Mouse (Mus musculus): ENCODE measurements around the gene Fibcd1. TPM values are rescaled to one million over a fixed set of nuclear protein-coding genes. Genes with fewer than 3 reads are reported as not detected.

Gene Fibcd1
- 3.8 and 4.3 TPM in 2 replicates for polyA plus RNA-seq (2014; fragmentation: Nextera tagmentation; extraction: Ambion mirVana)

DNA sequence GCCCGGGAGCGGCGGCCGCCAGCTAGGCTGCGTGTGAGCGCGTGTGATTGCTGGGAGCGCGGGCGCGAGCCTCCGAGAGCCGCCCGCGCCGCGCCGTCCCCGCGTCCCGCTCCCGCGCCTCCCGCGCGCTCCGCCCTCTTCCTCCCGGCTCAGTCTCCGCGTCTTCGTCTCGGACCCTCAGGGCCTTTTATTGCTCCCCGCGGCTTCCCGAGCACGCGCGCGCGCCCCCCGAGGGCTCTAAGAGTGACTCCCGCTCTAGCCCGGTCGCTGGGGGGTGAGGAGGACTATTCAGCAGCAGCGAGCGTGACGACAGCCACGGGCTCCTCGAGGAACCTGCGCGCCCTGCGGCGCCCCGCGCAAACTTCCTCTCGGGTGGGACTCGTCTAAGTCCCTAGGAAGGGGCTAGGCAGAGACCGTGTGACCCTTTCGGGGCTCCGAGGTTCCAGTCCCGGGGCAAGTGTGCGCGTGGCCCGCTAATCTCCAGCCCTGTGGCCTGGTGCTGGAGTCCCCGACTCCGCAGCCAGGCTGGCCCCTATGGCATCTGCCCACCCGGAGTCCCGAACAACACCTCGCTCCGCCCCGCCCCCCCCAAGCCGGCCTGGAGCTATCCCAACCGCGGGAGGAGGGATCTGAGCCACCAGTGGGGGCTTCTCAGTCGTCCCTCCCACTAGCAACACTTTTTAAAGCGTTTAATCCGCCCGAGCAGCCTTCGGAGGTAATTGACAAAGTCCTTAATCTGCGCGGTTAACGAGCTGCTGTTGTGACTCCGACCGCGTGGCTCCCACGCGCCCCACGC, at the start of gene Fibcd1:
TSS of gene Fibcd1 (minus strand) at position 110 of the 796 bp plus-strand sequence.
- H3K4me3 ChIP-seq (ENCODE audit: low read depth, low read length) = peak within 1 kb of the TSS; percentile 48
- H3K4me2 ChIP-seq (ENCODE audit: low read depth, low read length) = peak within 1 kb of the TSS; percentile 89
- peaks cover 25% of the 10 kb centered on the region for H3K4me1 ChIP-seq (ENCODE audit: control insufficient read depth, insufficient read depth, low read length)
- H3K9ac ChIP-seq (replicated peaks; ENCODE audit: low read depth, low read length) = peak within 1 kb of the TSS; percentile 51
- no peak within 1 kb of the TSS for H3K27ac ChIP-seq (ENCODE audit: low read depth, low read length)
- no peaks in the 10 kb centered on the region for H3K36me3 ChIP-seq (ENCODE audit: control insufficient read depth, insufficient read depth, low read length)
- ATAC-seq (ENCODE audit: low read depth) = peak; percentile 26; the same call in 1 of the 2 replicates
- WGBS = under 1% methylated on average over 77 of the region's 88 CpGs
- H3K9me3 ChIP-seq (ENCODE audit: control insufficient read depth, low read length) = no peaks in the 10 kb centered on the region
- peaks cover 24% of the 10 kb centered on the region for H3K27me3 ChIP-seq (ENCODE audit: control insufficient read depth, insufficient read depth, low read length)

DNA sequence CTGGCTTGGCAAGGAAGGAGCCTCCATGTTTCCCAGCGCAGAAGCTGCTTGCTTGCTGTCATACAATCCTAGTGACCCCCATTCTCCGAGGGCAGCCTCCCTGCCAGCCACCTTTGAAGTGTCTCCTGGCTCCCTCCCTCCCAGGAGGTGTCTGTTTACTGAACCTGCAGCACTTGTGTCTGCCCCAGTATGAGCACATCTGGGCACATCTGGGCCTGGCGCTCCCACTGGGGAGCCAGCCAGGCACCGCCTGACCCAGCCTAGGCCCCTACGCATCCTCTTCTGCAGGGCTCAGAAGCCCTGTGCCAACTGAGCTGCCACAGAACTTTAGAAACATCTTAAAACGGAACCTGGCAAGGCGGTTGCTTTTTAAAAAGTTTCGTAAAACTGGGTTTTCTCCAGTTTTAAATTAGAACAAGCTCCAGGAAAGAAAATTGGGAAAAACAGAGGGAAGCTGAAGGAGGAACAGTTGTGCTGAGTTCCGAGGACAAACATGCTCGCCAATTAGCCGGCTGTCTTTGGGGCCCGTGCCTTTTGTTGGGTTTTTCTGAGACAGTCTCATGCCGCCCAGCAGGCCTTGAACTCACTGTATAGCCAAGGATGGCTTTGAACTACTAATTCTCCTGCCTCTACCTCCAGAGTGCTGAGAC, 48.5 kb upstream of the Fibcd1 start:
- WGBS = 49% methylated on average over 13 of the region's 13 CpGs
- Histone ChIP-seq H3K4me3 (ENCODE audit: low read depth, low read length) (no peak overlapping the region), H3K9ac (replicated peaks; ENCODE audit: low read depth, low read length) (no peak overlapping the region), H3K27me3 (ENCODE audit: control insufficient read depth, insufficient read depth, low read length) (no peaks in the 10 kb centered on the region), H3K4me1 (ENCODE audit: control insufficient read depth, insufficient read depth, low read length) (no peaks in the 10 kb centered on the region), H3K4me2 (ENCODE audit: low read depth, low read length) (no peak overlapping the region), H3K27ac (ENCODE audit: low read depth, low read length) (no peak overlapping the region), H3K36me3 (ENCODE audit: control insufficient read depth, insufficient read depth, low read length) (no peaks in the 10 kb centered on the region), H3K9me3 (ENCODE audit: control insufficient read depth, low read length) (no peaks in the 10 kb centered on the region)
- no peak for ATAC-seq (ENCODE audit: low read depth)

DNA sequence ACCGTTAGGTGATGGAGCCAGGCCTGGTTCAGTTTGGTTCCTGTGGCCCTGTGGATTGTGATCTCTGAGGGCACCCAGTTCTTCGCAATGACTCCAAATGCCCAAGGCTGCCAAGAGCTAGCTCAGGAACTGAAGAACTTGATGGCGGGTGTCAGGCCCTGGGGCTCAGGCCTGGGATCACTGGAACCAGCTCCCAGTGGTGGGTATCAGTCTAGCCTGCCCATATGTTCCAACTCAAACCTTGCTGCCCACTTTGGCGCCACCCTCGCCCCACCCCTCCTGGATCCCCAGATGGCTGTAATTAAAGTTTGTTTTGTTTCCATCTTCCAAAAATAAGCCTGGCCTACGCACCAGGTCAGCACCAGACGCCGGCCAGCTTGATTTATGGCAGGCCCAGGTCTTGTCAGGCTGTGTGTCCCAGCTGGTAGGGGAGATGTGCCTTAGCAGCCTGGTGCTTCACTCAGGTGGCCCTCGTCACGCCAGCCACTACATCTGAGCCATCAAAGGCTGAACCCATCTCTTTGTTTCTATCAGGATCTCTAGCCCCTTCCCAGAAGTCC, 47.4 kb upstream of the Fibcd1 start:
- Histone ChIP-seq H3K36me3 (ENCODE audit: control insufficient read depth, insufficient read depth, low read length) (no peaks in the 10 kb centered on the region), H3K4me2 (ENCODE audit: low read depth, low read length) (no peak overlapping the region), H3K4me3 (ENCODE audit: low read depth, low read length) (no peak overlapping the region), H3K27me3 (ENCODE audit: control insufficient read depth, insufficient read depth, low read length) (peaks cover 8% of the 10 kb centered on the region), H3K9ac (replicated peaks; ENCODE audit: low read depth, low read length) (no peak overlapping the region), H3K27ac (ENCODE audit: low read depth, low read length) (no peak overlapping the region), H3K9me3 (ENCODE audit: control insufficient read depth, low read length) (no peaks in the 10 kb centered on the region), H3K4me1 (ENCODE audit: control insufficient read depth, insufficient read depth, low read length) (no peaks in the 10 kb centered on the region)
- 52% methylated on average over 10 of the region's 10 CpGs for WGBS
- no peak for ATAC-seq (ENCODE audit: low read depth)

DNA sequence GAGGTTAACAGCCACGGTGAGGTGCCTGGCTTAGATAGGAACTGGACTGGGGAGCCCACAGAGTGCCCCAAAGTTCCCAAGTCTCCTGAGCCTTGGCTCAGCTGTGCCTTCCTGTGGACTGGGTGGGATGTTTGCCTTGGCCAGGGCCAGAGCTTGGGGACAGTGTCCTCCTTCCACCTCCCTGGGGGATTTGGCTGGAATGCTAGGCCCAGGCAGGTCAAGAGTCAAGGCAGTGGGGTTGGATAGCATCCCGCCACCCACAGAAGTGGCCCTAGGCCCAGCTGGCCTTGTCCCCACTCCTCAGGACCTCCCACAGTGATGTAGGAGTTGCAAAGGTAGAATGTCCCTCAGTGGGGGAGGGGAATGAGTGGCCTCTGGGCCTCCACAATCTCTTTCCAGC, 45.4 kb upstream of the Fibcd1 start:
- no peak overlapping the region for H3K9ac ChIP-seq (replicated peaks; ENCODE audit: low read depth, low read length)
- no peak overlapping the region for H3K4me3 ChIP-seq (ENCODE audit: low read depth, low read length)
- no peaks in the 10 kb centered on the region for H3K9me3 ChIP-seq (ENCODE audit: control insufficient read depth, low read length)
- no peak overlapping the region for H3K4me2 ChIP-seq (ENCODE audit: low read depth, low read length)
- H3K27me3 ChIP-seq (ENCODE audit: control insufficient read depth, insufficient read depth, low read length) = peaks cover 24% of the 10 kb centered on the region
- no peak overlapping the region for H3K27ac ChIP-seq (ENCODE audit: low read depth, low read length)
- no peak for ATAC-seq (ENCODE audit: low read depth)
- 97% methylated on average over 2 of the region's 2 CpGs for WGBS
- H3K36me3 ChIP-seq (ENCODE audit: control insufficient read depth, insufficient read depth, low read length) = no peaks in the 10 kb centered on the region
- no peaks in the 10 kb centered on the region for H3K4me1 ChIP-seq (ENCODE audit: control insufficient read depth, insufficient read depth, low read length)

DNA sequence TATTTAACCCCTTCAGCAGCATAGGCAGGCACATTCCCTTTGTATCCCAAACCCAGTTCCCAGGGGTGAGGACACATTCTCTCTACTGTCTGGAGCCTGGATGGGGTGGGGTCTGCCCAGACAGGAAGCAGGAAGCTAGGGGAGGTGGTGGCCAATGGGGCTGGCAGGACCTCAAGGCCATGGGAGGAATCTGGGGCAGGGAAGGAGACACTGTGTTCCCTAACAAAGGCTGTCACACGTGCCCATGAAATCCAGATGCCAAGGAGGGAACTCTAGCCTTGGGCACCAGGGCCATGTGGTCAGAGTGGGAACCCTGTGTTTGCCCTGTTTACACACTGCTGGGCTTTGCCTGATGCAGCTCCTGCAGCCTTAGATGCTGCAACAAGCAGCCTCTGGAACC, 43.1 kb upstream of the Fibcd1 start:
- no peak for ATAC-seq (ENCODE audit: low read depth)
- Histone ChIP-seq H3K27ac (ENCODE audit: low read depth, low read length) (no peak overlapping the region), H3K4me1 (ENCODE audit: control insufficient read depth, insufficient read depth, low read length) (no peaks in the 10 kb centered on the region), H3K27me3 (ENCODE audit: control insufficient read depth, insufficient read depth, low read length) (peaks cover 30% of the 10 kb centered on the region), H3K36me3 (ENCODE audit: control insufficient read depth, insufficient read depth, low read length) (no peaks in the 10 kb centered on the region), H3K9me3 (ENCODE audit: control insufficient read depth, low read length) (no peaks in the 10 kb centered on the region), H3K9ac (replicated peaks; ENCODE audit: low read depth, low read length) (no peak overlapping the region), H3K4me3 (ENCODE audit: low read depth, low read length) (no peak overlapping the region), H3K4me2 (ENCODE audit: low read depth, low read length) (no peak overlapping the region)
- WGBS = 62% methylated on average over 1 of the region's 1 CpGs

DNA sequence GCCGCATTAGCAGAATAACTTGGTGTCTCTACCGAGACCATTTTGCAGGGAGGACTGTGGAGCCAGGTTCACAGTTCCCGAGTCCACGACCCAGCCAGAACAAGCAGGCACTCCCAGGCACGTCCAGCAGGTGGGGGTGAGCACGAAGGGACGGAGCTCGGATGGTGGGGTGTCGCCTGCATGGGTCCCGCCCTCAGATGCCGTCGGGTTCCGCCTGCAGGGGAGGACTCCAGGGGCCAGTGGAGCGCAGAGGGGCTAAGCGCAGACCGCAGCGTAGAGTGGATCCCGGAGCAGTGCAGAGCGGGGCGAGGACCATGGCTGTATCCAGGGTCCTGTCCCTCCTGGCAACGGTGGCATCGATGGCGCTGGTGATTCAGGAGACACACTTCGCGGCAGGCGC, 41.2 kb upstream of the Fibcd1 start, which contains the start of gene Lamc3:
TSS of gene Lamc3 (plus strand) at position 262 of the 400 bp plus-strand sequence.
- Histone ChIP-seq H3K4me3 (ENCODE audit: low read depth, low read length) (peak within 1 kb of the TSS; percentile 9), H3K27me3 (ENCODE audit: control insufficient read depth, insufficient read depth, low read length) (peaks cover 30% of the 10 kb centered on the region), H3K9me3 (ENCODE audit: control insufficient read depth, low read length) (no peaks in the 10 kb centered on the region), H3K27ac (ENCODE audit: low read depth, low read length) (no peak within 1 kb of the TSS), H3K9ac (replicated peaks; ENCODE audit: low read depth, low read length) (no peak within 1 kb of the TSS), H3K4me2 (ENCODE audit: low read depth, low read length) (no peak within 1 kb of the TSS), H3K36me3 (ENCODE audit: control insufficient read depth, insufficient read depth, low read length) (no peaks in the 10 kb centered on the region), H3K4me1 (ENCODE audit: control insufficient read depth, insufficient read depth, low read length) (no peaks in the 10 kb centered on the region)
- ATAC-seq (ENCODE audit: low read depth) = no peak
- WGBS = 8% methylated on average over 26 of the region's 26 CpGs

DNA sequence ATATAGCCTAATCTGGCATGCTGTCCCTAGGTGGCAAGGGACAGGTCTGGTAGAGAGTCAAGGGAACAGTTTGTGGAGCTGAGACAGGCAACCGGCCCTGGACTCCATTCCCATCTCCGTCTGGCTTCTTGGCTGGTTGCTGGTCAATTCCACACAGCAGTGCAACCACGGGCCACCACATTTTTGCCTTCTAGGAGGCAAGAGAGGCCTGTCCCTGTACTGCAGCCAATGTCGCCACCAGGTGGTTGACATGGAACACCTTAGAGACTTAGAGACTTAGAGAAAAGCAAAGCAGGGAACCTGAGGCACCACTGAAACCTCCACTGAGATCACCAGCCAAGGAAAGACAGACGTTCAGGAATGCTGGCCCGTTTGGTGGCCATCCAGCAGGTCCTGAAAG, 39.0 kb upstream of the Fibcd1 start:
- no peak overlapping the region for H3K9ac ChIP-seq (replicated peaks; ENCODE audit: low read depth, low read length)
- H3K27ac ChIP-seq (ENCODE audit: low read depth, low read length) = no peak overlapping the region
- WGBS = 37% methylated on average over 6 of the region's 6 CpGs
- no peak overlapping the region for H3K4me2 ChIP-seq (ENCODE audit: low read depth, low read length)
- peaks cover 30% of the 10 kb centered on the region for H3K27me3 ChIP-seq (ENCODE audit: control insufficient read depth, insufficient read depth, low read length)
- no peaks in the 10 kb centered on the region for H3K9me3 ChIP-seq (ENCODE audit: control insufficient read depth, low read length)
- 0 out of 2 replicates have a peak, but pooled peaks cover 5% of the 10 kb centered on the region for H3K4me1 ChIP-seq (ENCODE audit: control insufficient read depth, insufficient read depth, low read length)
- no peak overlapping the region for H3K4me3 ChIP-seq (ENCODE audit: low read depth, low read length)
- no peak for ATAC-seq (ENCODE audit: low read depth)
- no peaks in the 10 kb centered on the region for H3K36me3 ChIP-seq (ENCODE audit: control insufficient read depth, insufficient read depth, low read length)

DNA sequence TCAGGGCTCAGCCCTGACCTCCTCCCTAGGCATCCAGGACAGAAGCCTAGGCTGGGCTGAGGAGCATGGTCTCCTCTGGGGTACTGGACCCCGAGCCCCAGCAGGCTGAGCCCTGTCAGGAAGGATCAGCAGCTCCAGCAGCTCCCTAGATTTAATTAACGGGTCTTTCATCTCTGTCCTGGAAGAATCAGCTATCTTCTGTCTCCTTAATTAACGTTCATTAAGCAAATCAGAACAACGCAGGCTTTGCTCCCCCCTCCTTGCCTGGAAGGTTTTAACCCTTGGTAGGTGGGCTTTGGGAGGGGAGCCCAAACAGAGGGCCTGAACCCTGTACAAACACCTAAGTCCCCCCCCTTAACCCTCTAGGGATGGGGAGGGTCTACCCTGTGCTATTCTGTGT, 37.3 kb upstream of the Fibcd1 start:
- no peaks in the 10 kb centered on the region for H3K9me3 ChIP-seq (ENCODE audit: control insufficient read depth, low read length)
- H3K4me3 ChIP-seq (ENCODE audit: low read depth, low read length) = no peak overlapping the region
- H3K36me3 ChIP-seq (ENCODE audit: control insufficient read depth, insufficient read depth, low read length) = no peaks in the 10 kb centered on the region
- peaks cover 13% of the 10 kb centered on the region; the same call in 1 of the 2 replicates for H3K4me1 ChIP-seq (ENCODE audit: control insufficient read depth, insufficient read depth, low read length)
- H3K4me2 ChIP-seq (ENCODE audit: low read depth, low read length) = no peak overlapping the region
- H3K27ac ChIP-seq (ENCODE audit: low read depth, low read length) = no peak overlapping the region
- H3K27me3 ChIP-seq (ENCODE audit: control insufficient read depth, insufficient read depth, low read length) = peaks cover 21% of the 10 kb centered on the region
- WGBS = 29% methylated on average over 4 of the region's 4 CpGs
- ATAC-seq (ENCODE audit: low read depth) = no peak
- no peak overlapping the region for H3K9ac ChIP-seq (replicated peaks; ENCODE audit: low read depth, low read length)

DNA sequence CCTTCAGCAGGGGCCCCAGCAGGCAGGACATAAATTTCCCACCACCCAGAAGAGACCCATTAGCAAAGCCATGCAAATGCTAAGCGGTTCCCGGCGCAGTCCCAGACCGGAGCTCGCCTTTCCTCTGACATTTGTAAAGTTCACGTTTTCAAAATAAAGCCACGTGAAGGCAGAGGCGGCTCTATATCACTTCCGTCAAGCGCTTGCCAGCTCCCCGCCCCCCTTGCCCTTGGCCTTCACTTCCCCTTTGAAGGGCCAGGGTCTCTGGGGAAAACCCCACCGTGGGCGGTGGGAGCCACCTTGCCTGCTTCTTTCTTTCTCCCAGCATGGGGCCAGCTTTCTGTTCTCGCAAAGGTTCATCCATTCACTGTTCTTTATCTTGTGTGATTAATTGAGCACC, 35.1 kb upstream of the Fibcd1 start:
- Histone ChIP-seq H3K27me3 (ENCODE audit: control insufficient read depth, insufficient read depth, low read length) (peaks cover 5% of the 10 kb centered on the region; the same call in 1 of the 2 replicates), H3K9me3 (ENCODE audit: control insufficient read depth, low read length) (no peaks in the 10 kb centered on the region), H3K9ac (replicated peaks; ENCODE audit: low read depth, low read length) (no peak overlapping the region), H3K4me3 (ENCODE audit: low read depth, low read length) (no peak overlapping the region), H3K27ac (ENCODE audit: low read depth, low read length) (no peak overlapping the region), H3K4me2 (ENCODE audit: low read depth, low read length) (no peak overlapping the region), H3K4me1 (ENCODE audit: control insufficient read depth, insufficient read depth, low read length) (peaks cover 13% of the 10 kb centered on the region; the same call in 1 of the 2 replicates), H3K36me3 (ENCODE audit: control insufficient read depth, insufficient read depth, low read length) (no peaks in the 10 kb centered on the region)
- no peak for ATAC-seq (ENCODE audit: low read depth)
- WGBS = 2% methylated on average over 14 of the region's 14 CpGs
